Mouse (Mus musculus) olfactory bulb, adult 2 months (tissue): ENCODE results near the gene Efhd2.

ENCODE experiments used
- CTCF ChIP-seq: fragments of 200-500 bp; IDR thresholded peaks from 2 replicates; pipeline ENCODE4 v1.5.1; 2012; ENCODE audit warnings: low read depth, mild to moderate bottlenecking, low read length, moderate library complexity; ENCODE audit not compliant: insufficient read depth
- POLR2A ChIP-seq: fragments of 200-500 bp; IDR thresholded peaks from 2 replicates; pipeline ENCODE4 v1.6.1; 2012; ENCODE audit warnings: mild to moderate bottlenecking, low read depth, low read length, moderate library complexity; ENCODE audit not compliant: insufficient read depth

DNA sequence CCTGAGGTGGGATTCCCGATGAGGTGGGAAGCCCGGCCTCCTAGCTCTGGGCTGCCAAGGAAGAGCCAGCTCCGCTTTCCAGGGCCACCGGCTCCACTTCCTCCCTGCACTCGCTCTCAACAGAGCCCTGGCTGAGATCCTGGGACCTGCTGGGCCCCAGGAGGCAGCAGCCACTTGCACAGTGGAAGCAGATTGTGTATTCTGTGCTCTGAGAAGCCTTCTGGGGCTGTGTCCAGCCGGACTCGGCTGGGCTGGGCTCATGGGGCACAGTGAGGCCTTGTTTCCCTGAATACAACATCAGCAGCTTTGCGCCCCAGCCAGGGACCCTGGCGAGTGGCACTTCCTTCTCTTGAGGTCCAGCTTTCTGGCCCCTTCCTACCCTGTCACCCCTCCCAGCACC is 2.8 kb downstream of the Efhd2 start:
- TF ChIP-seq CTCF (no peak), POLR2A (no peak)
